Mouse (Mus musculus) yolk sac, embryonic 10.5 days (tissue): ENCODE results near the gene Dpep3.
A peak's percentile ranks its signal among the peaks of the same experiment; 100 is the strongest.

Experiments
- DNase-seq: peaks from one replicate; pipeline ENCODE4 v3.0.0-alpha.2; 2017; ENCODE audit warnings: low spot score

Dpep3 gene

GRCm38 (mm10) chr8:105935863-105936603, 43.2 kb downstream of the Dpep3 start:
- no peak for DNase-seq

GRCm38 (mm10) chr8:105935105-105935504, 44.1 kb downstream of the Dpep3 start:
- DNase-seq, result no peak

- no peak for DNase-seq
These were observed 45.5 kb downstream of the Dpep3 start, which contains the start of gene Ctrl for GRCm38 (mm10) chr8:105933762-105934161. Gene Ctrl (minus strand): TSS chr8:105933862.

- DNase-seq, result no peak
These were observed 46.7 kb downstream of the Dpep3 start for GRCm38 (mm10) chr8:105932525-105932924.

- DNase-seq, result no peak
These were observed 48.0 kb downstream of the Dpep3 start for GRCm38 (mm10) chr8:105931271-105931670.

- DNase-seq, result peak; percentile 74
These were observed 48.6 kb downstream of the Dpep3 start for GRCm38 (mm10) chr8:105930602-105931001.

GRCm38 (mm10) chr8:105925123-105925522, 54.1 kb downstream of the Dpep3 start:
- DNase-seq, result no peak
